19 mouse cellular contexts compared by ENCODE assay signal in the genomic region with DNA sequence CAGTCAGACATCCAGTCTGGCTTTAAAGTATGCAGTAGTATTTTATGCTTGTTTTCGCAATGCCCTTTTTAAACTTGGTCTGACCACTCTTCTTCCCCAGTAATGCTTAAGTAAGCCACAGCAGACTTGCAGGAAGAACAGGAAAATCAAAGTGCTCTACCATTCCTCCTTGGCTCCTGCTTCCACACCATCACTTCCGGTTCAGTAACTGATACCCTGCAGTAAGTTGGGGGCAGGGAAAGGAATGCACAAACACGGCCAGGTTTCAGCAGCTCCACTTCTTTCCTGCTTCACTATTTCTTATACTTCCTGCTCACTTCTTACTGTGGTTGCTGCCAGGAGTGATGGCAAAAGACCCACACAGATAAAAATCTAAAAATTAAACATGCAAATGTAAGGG.
DNase-seq lines count a peak whose midpoint lies in the region; ATAC-seq and TF ChIP-seq lines count a peak whose summit lies in the region.
"Had no signal": no experiment of that assay in that cellular context is flagged by ENCODE, and none has a peak within 500 bp of the region (broad histone marks: within the 10 kb centered on the region; RNA-seq: fewer than 3 reads in every experiment).

No protein-coding gene starts in this region.

- H3K4me1 ChIP-seq in kidney, postnatal 0 days (replicated peaks; ENCODE audit: insufficient read depth, low read length) = 0 out of 2 replicates have a peak, but pooled peaks cover 3% of the 10 kb centered on the region
- no peaks in the 10 kb centered on the region for H3K4me1 ChIP-seq in limb, embryonic 11.5 days (ENCODE audit: control insufficient read depth, insufficient read depth, low read length)
- H3K4me1 ChIP-seq: forebrain, embryonic 12.5 days; neural tube, embryonic 13.5 days had no signal

- H3K36me3 ChIP-seq in kidney, postnatal 0 days (ENCODE audit: insufficient read depth, low read length) = no peaks in the 10 kb centered on the region
- H3K36me3 ChIP-seq in limb, embryonic 11.5 days (ENCODE audit: control insufficient read depth, insufficient read depth, low read length) = no peaks in the 10 kb centered on the region
- H3K36me3 ChIP-seq: embryonic facial prominence, embryonic 15.5 days; forebrain, embryonic 12.5 days; heart, embryonic 15.5 days; limb, embryonic 15.5 days; neural tube, embryonic 13.5 days had no signal

- 33% methylated on average over 3 of the region's 3 CpGs for WGBS in kidney, postnatal 0 days
- 36% methylated on average over 3 of the region's 3 CpGs for WGBS in limb, embryonic 11.5 days

- H3K4me3 ChIP-seq in kidney, postnatal 0 days (replicated peaks; ENCODE audit: low read depth, low read length) = no peak overlapping the region
- H3K4me3 ChIP-seq in limb, embryonic 11.5 days (ENCODE audit: low read depth, low read length) = no peak overlapping the region
- H3K4me3 ChIP-seq: embryonic facial prominence, embryonic 15.5 days; forebrain, embryonic 12.5 days; heart, embryonic 15.5 days; limb, embryonic 15.5 days; neural tube, embryonic 13.5 days had no signal

- no peaks in the 10 kb centered on the region for H3K27me3 ChIP-seq in kidney, postnatal 0 days (ENCODE audit: insufficient read depth, low read length)
- H3K27me3 ChIP-seq in limb, embryonic 11.5 days (ENCODE audit: control insufficient read depth, insufficient read depth, low read length) = no peaks in the 10 kb centered on the region
- H3K27me3 ChIP-seq: embryonic facial prominence, embryonic 15.5 days; forebrain, embryonic 12.5 days; heart, embryonic 15.5 days; limb, embryonic 15.5 days; neural tube, embryonic 13.5 days had no signal

- H3K27ac ChIP-seq in kidney, postnatal 0 days = no peak overlapping the region
- H3K27ac ChIP-seq in limb, embryonic 11.5 days (replicated peaks; ENCODE audit: low read depth, low read length) = no peak overlapping the region
- H3K27ac ChIP-seq: embryonic facial prominence, embryonic 15.5 days; forebrain, embryonic 12.5 days; heart, embryonic 15.5 days; limb, embryonic 15.5 days; neural tube, embryonic 13.5 days had no signal

- no peaks in the 10 kb centered on the region for H3K9me3 ChIP-seq in kidney, postnatal 0 days (replicated peaks; ENCODE audit: low read length)
- H3K9me3 ChIP-seq in limb, embryonic 11.5 days (ENCODE audit: control insufficient read depth, low read length) = no peaks in the 10 kb centered on the region
- H3K9me3 ChIP-seq: embryonic facial prominence, embryonic 15.5 days; forebrain, embryonic 12.5 days; heart, embryonic 15.5 days; limb, embryonic 15.5 days; neural tube, embryonic 13.5 days had no signal

- no peak for TF ChIP-seq CTCF in kidney, postnatal 0 days (IDR thresholded peaks at IDR 0.05; ENCODE audit: low read depth)

- H3K9ac ChIP-seq in kidney, postnatal 0 days (ENCODE audit: low read depth, low read length) = no peak overlapping the region
- H3K9ac ChIP-seq in limb, embryonic 11.5 days (ENCODE audit: low read length) = no peak overlapping the region
- H3K9ac ChIP-seq: embryonic facial prominence, embryonic 15.5 days; forebrain, embryonic 12.5 days; heart, embryonic 15.5 days; limb, embryonic 15.5 days; neural tube, embryonic 13.5 days had no signal

- DNase-seq in heart, adult 11 months = peak; percentile 8
- no peak for DNase-seq in heart, adult 18-20 months
- DNase-seq in kidney, postnatal 0 days (ENCODE audit: low spot score) = peak; percentile 51
- no peak for DNase-seq in kidney, adult 11 months
- peak; percentile 32 for DNase-seq in embryo, embryonic 9.5 days (ENCODE audit: extremely low spot score)
- DNase-seq in limb, embryonic 11.5 days (ENCODE audit: low spot score) = peak; percentile 38
- DNase-seq in testis, postnatal 10 days (ENCODE audit: low spot score) = no peak
- DNase-seq in spleen, adult 18-20 months = no peak
- DNase-seq: cerebellum, postnatal 10 days; gastrocnemius, postnatal 36 days; kidney, postnatal 25 days; layer of hippocampus, adult 9-11 months; thymus, adult 18-20 months had no signal

- ATAC-seq in kidney, postnatal 0 days (replicated peaks; ENCODE audit: low FRiP score, low read depth) = no peak; the same call in 1 of the 2 replicates
- ATAC-seq in limb, embryonic 11.5 days (ENCODE audit: insufficient number of reproducible peaks, low FRiP score, low TSS enrichment, low read depth) = no peak

- no peak overlapping the region for H3K4me2 ChIP-seq in kidney, postnatal 0 days (ENCODE audit: low read length)
- no peak overlapping the region for H3K4me2 ChIP-seq in limb, embryonic 11.5 days (ENCODE audit: low read depth, severe bottlenecking)
- H3K4me2 ChIP-seq: embryonic facial prominence, embryonic 15.5 days; forebrain, embryonic 12.5 days; heart, embryonic 15.5 days; limb, embryonic 15.5 days; midbrain, embryonic 11.5 days; neural tube, embryonic 13.5 days had no signal

Comparison
In these comparisons a context has a peak if more than half of its experiments do, and no peak if none do; other contexts are left out.
1. DNase-seq: peak in heart, adult 11 months (single experiment), kidney, postnatal 0 days (single experiment), embryo, embryonic 9.5 days (single experiment) and limb, embryonic 11.5 days (single experiment); none in heart, adult 18-20 months (0 of 2), kidney, adult 11 months (single experiment), testis, postnatal 10 days (single experiment) and spleen, adult 18-20 months (0 of 2).